23 mouse cellular contexts compared by ENCODE assay signal in genomic region chr2:79291922-79292321, GRCm38 (mm10). TPM values are rescaled to one million over a fixed set of nuclear protein-coding genes. Genes with fewer than 3 reads are reported as not detected.
DNase-seq lines count a peak whose midpoint lies in the region; ATAC-seq lines count a peak whose summit lies in the region.
"Had no signal": no experiment of that assay in that cellular context is flagged by ENCODE, and none has a peak within 500 bp of the region (broad histone marks: within the 10 kb centered on the region; RNA-seq: fewer than 3 reads in every experiment).

No protein-coding gene starts in this region.

- H3K36me3 ChIP-seq in limb, embryonic 11.5 days (ENCODE audit: control insufficient read depth, insufficient read depth, low read length): no peaks in the 10 kb centered on the region
- H3K36me3 ChIP-seq in limb, embryonic 10.5 days: no peaks in the 10 kb centered on the region
- H3K36me3 ChIP-seq in forebrain, embryonic 16.5 days (ENCODE audit: control insufficient read depth, insufficient read depth): no peaks in the 10 kb centered on the region
- H3K36me3 ChIP-seq: embryonic facial prominence, embryonic 12.5 days; embryonic facial prominence, embryonic 15.5 days; heart, embryonic 10.5 days; heart, embryonic 13.5 days; hindbrain, embryonic 15.5 days had no signal

- no peak for DNase-seq in frontal cortex, postnatal 14 days (ENCODE audit: low spot score in 2 of 2)
- DNase-seq in limb, embryonic 11.5 days (ENCODE audit: low spot score): peak; percentile 25
- DNase-seq in limb, embryonic 10.5 days (ENCODE audit: low spot score): no peak
- peak; percentile 11 for DNase-seq in retina, embryonic 14.5 days (ENCODE audit: low spot score)
- DNase-seq in liver: no peak
- DNase-seq: adrenal gland, postnatal 10 days; adrenal gland, postnatal 36 days; cerebellum, adult 18-20 months; cerebellum, adult 9-11 months; cerebellum, postnatal 25 days; gastrocnemius, postnatal 36 days; heart, adult 2 months; heart, postnatal 14 days; heart, postnatal 4 days had no signal

- no peaks in the 10 kb centered on the region for H3K9me3 ChIP-seq in limb, embryonic 11.5 days (ENCODE audit: control insufficient read depth, low read length)
- H3K9me3 ChIP-seq in limb, embryonic 10.5 days (replicated peaks): no peaks in the 10 kb centered on the region
- no peaks in the 10 kb centered on the region for H3K9me3 ChIP-seq in forebrain, embryonic 16.5 days (ENCODE audit: control insufficient read depth, low read length)
- H3K9me3 ChIP-seq: embryonic facial prominence, embryonic 12.5 days; embryonic facial prominence, embryonic 15.5 days; heart, embryonic 10.5 days; heart, embryonic 13.5 days; hindbrain, embryonic 15.5 days had no signal

- no peak overlapping the region for H3K4me2 ChIP-seq in limb, embryonic 11.5 days (ENCODE audit: low read depth, severe bottlenecking)
- no peak overlapping the region for H3K4me2 ChIP-seq in forebrain, embryonic 16.5 days (ENCODE audit: low read length)
- H3K4me2 ChIP-seq: embryonic facial prominence, embryonic 12.5 days; embryonic facial prominence, embryonic 15.5 days; heart, embryonic 13.5 days; hindbrain, embryonic 15.5 days had no signal

- 18% methylated on average over 8 of the region's 8 CpGs for WGBS in limb, embryonic 11.5 days
- 49% methylated on average over 8 of the region's 8 CpGs for WGBS in limb, embryonic 10.5 days
- 53% methylated on average over 8 of the region's 8 CpGs for WGBS in forebrain, embryonic 16.5 days

- no peaks in the 10 kb centered on the region for H3K4me1 ChIP-seq in limb, embryonic 11.5 days (ENCODE audit: control insufficient read depth, insufficient read depth, low read length)
- peaks cover 15% of the 10 kb centered on the region for H3K4me1 ChIP-seq in limb, embryonic 10.5 days
- H3K4me1 ChIP-seq in forebrain, embryonic 16.5 days (replicated peaks; ENCODE audit: control insufficient read depth, insufficient read depth, low read length): peaks cover 8% of the 10 kb centered on the region
- H3K4me1 ChIP-seq: embryonic facial prominence, embryonic 12.5 days; embryonic facial prominence, embryonic 15.5 days; heart, embryonic 10.5 days; heart, embryonic 13.5 days; hindbrain, embryonic 15.5 days had no signal

- H3K4me3 ChIP-seq in limb, embryonic 11.5 days (ENCODE audit: low read depth, low read length): no peak overlapping the region
- no peak overlapping the region for H3K4me3 ChIP-seq in limb, embryonic 10.5 days
- H3K4me3 ChIP-seq in forebrain, embryonic 16.5 days (replicated peaks; ENCODE audit: low read length): no peak overlapping the region
- H3K4me3 ChIP-seq: embryonic facial prominence, embryonic 12.5 days; embryonic facial prominence, embryonic 15.5 days; heart, adult 2 months; heart, embryonic 10.5 days; heart, embryonic 13.5 days; hindbrain, embryonic 15.5 days had no signal

- no peak overlapping the region for H3K27ac ChIP-seq in limb, embryonic 11.5 days (replicated peaks; ENCODE audit: low read depth, low read length)
- H3K27ac ChIP-seq in limb, embryonic 10.5 days: no peak overlapping the region
- no peak overlapping the region for H3K27ac ChIP-seq in forebrain, embryonic 16.5 days (ENCODE audit: low read length)
- H3K27ac ChIP-seq: embryonic facial prominence, embryonic 12.5 days; embryonic facial prominence, embryonic 15.5 days; heart, adult 2 months; heart, embryonic 10.5 days; heart, embryonic 13.5 days; hindbrain, embryonic 15.5 days had no signal

- peak; percentile 23; the same call in 1 of the 2 replicates for ATAC-seq in frontal cortex, adult (ENCODE audit: low TSS enrichment)
- ATAC-seq in limb, embryonic 11.5 days (ENCODE audit: insufficient number of reproducible peaks, low FRiP score, low TSS enrichment, low read depth): no peak
- no peak for ATAC-seq in forebrain, embryonic 16.5 days
- ATAC-seq: forebrain, embryonic 14.5 days; Patski had no signal

- H3K27me3 ChIP-seq in limb, embryonic 11.5 days (ENCODE audit: control insufficient read depth, insufficient read depth, low read length): no peaks in the 10 kb centered on the region
- no peaks in the 10 kb centered on the region for H3K27me3 ChIP-seq in limb, embryonic 10.5 days (ENCODE audit: low read depth, poor library complexity, severe bottlenecking)
- no peaks in the 10 kb centered on the region for H3K27me3 ChIP-seq in forebrain, embryonic 16.5 days (replicated peaks; ENCODE audit: control insufficient read depth, insufficient read depth, low read length)
- H3K27me3 ChIP-seq: embryonic facial prominence, embryonic 12.5 days; embryonic facial prominence, embryonic 15.5 days; heart, embryonic 13.5 days; hindbrain, embryonic 15.5 days had no signal

- no peak overlapping the region for H3K9ac ChIP-seq in limb, embryonic 11.5 days (ENCODE audit: low read length)
- H3K9ac ChIP-seq in forebrain, embryonic 16.5 days (replicated peaks; ENCODE audit: low read depth, low read length): no peak overlapping the region
- H3K9ac ChIP-seq: embryonic facial prominence, embryonic 12.5 days; embryonic facial prominence, embryonic 15.5 days; heart, embryonic 13.5 days; hindbrain, embryonic 15.5 days had no signal

RNA-seq across cellular contexts. Expression of gene Itga4, which starts 36.7 kb away (rescaled TPM):
- 7.8 and 8.6 TPM in 2 replicates for polyA plus RNA-seq in limb, embryonic 11.5 days (2014; fragmentation: Nextera tagmentation; extraction: Ambion mirVana)
- 3.7 and 5.2 TPM in 2 replicates for polyA plus RNA-seq in limb, embryonic 10.5 days (2016; fragmentation: Nextera tagmentation; extraction: Ambion mirVana)
- 3.0 and 3.1 TPM in 2 replicates for polyA plus RNA-seq in forebrain, embryonic 16.5 days (2015; fragmentation: Nextera tagmentation; extraction: Ambion mirVana)

Comparison
In these comparisons a context has a peak if more than half of its experiments do, and no peak if none do; other contexts are left out.
1. DNase-seq: peak in limb, embryonic 11.5 days (single experiment) and retina, embryonic 14.5 days (single experiment); none in frontal cortex, postnatal 14 days (0 of 2), limb, embryonic 10.5 days (single experiment) and liver (single experiment).